Mouse (Mus musculus) hindbrain, embryonic 11.5 days (tissue): ENCODE measurements around the gene Rnf168. TPM values are rescaled to one million over a fixed set of nuclear protein-coding genes. Genes with fewer than 3 reads are reported as not detected.
A peak's percentile ranks its signal among the peaks of the same experiment; 100 is the strongest.
"Not testable (repeated sequence)": the region's sequence is repeated elsewhere in the genome, so short reads cannot be mapped to it uniquely, and the experiment has no call there.

Experiments
- ATAC-seq: fragments of 200-750 bp; cut with Nextera tagmentation; 2 replicates; pipeline ENCODE4 v1.8.0; 2017; ENCODE audit warnings: mild to moderate bottlenecking, moderate TSS enrichment, moderate library complexity; ENCODE audit not compliant: low FRiP score
- DNase-seq: peaks from one replicate; pipeline ENCODE4 v3.0.0-alpha.2; 2015; ENCODE audit warnings: low spot score
- H3K27ac ChIP-seq: fragments of 300-500 bp; sonication (generic); 2 replicates; pipeline ENCODE4 v1.5.1; 2014; ENCODE audit warnings: mild to moderate bottlenecking, low read depth, low read length
- H3K27me3 ChIP-seq: fragments of 300-500 bp; sonication (generic); 2 replicates; pipeline ENCODE4 v1.6.1; 2014; ENCODE audit warnings: mild to moderate bottlenecking, low read length, moderate library complexity, mixed read lengths; ENCODE audit not compliant: control insufficient read depth, insufficient read depth
- H3K36me3 ChIP-seq: fragments of 300-500 bp; sonication (generic); 2 replicates; pipeline ENCODE4 v1.6.1; 2014; ENCODE audit warnings: mild to moderate bottlenecking, low read length, moderate library complexity, mixed read lengths; ENCODE audit not compliant: control insufficient read depth, insufficient read depth
- H3K4me1 ChIP-seq: fragments of 300-500 bp; sonication (generic); replicated peaks from 2 replicates; pipeline ENCODE4 v1.6.1; 2014; ENCODE audit warnings: low read length, mixed read lengths; ENCODE audit not compliant: control insufficient read depth, insufficient read depth
- H3K4me2 ChIP-seq: fragments of 300-500 bp; sonication (generic); replicated peaks from 2 replicates; pipeline ENCODE4 v1.6.1; 2014; ENCODE audit warnings: mild to moderate bottlenecking, low read depth, low read length
- H3K4me3 ChIP-seq: fragments of 300-500 bp; sonication (generic); 2 replicates; pipeline ENCODE4 v1.5.1; 2014; ENCODE audit warnings: low read depth, low read length
- H3K9ac ChIP-seq: fragments of 300-500 bp; sonication (generic); 2 replicates; pipeline ENCODE4 v1.6.1; 2014; ENCODE audit warnings: low read depth, low read length
- H3K9me3 ChIP-seq: fragments of 300-500 bp; sonication (generic); 2 replicates; pipeline ENCODE4 v1.6.1; 2016; ENCODE audit warnings: low read length; ENCODE audit not compliant: control insufficient read depth
- WGBS: fragments of 180-500 bp; shearing (Covaris S2); extraction: QIAGEN DNeasy Blood & Tissue Kit; methylation state at CpG from one replicate; pipeline ENCODE4 v1.1.7; 2014; 5-methylcytosine and 5-hydroxymethylcytosine counted together
- polyA plus RNA-seq: library from polyadenylated mRNA; unstranded; fragments of >200 nt; fragmentation: Nextera tagmentation; extraction: Ambion mirVana; gene quantifications from 2 replicates; pipeline ENCODE4 v1.2.1, GENCODE M21; 2014

The Rnf168 gene
- polyA plus RNA-seq, 1 experiment from 2014 or later: 31.1 TPM

GRCm38 (mm10) chr16:32299617-32300016 lies 22.4 kb downstream of the Rnf168 start:
- ATAC-seq: not testable (repeated sequence)
- WGBS: over 99% methylated on average over 4 of the region's 4 CpGs

GRCm38 (mm10) chr16:32303046-32303445 lies 25.8 kb downstream of the Rnf168 start:
- no peak overlapping the region for H3K9ac ChIP-seq
- 38% methylated on average over 1 of the region's 1 CpGs for WGBS
- no peaks in the 10 kb centered on the region for H3K4me1 ChIP-seq
- no peaks in the 10 kb centered on the region for H3K27me3 ChIP-seq
- H3K9me3 ChIP-seq: no peaks in the 10 kb centered on the region
- no peak overlapping the region for H3K4me2 ChIP-seq
- H3K27ac ChIP-seq: no peak overlapping the region
- DNase-seq (no peak), ATAC-seq (no peak)
- no peak overlapping the region for H3K4me3 ChIP-seq
- no peaks in the 10 kb centered on the region for H3K36me3 ChIP-seq

More at GRCm38 (mm10) chr16:32299617-32300016, 22.4 kb downstream of the Rnf168 start:
- H3K27me3 ChIP-seq, H3K4me2 ChIP-seq, H3K9me3 ChIP-seq, H3K27ac ChIP-seq, H3K36me3 ChIP-seq, DNase-seq, H3K4me1 ChIP-seq, H3K4me3 ChIP-seq, H3K9ac ChIP-seq: not testable (repeated sequence)

- no peak overlapping the region for H3K9ac ChIP-seq
- ATAC-seq (no peak), DNase-seq (no peak)
- H3K9me3 ChIP-seq: no peaks in the 10 kb centered on the region
- H3K4me1 ChIP-seq: no peaks in the 10 kb centered on the region
- H3K36me3 ChIP-seq: no peaks in the 10 kb centered on the region
- H3K27ac ChIP-seq: no peak overlapping the region
- no peak overlapping the region for H3K4me3 ChIP-seq
- no peaks in the 10 kb centered on the region for H3K27me3 ChIP-seq
- WGBS: 92% methylated on average over 7 of the region's 7 CpGs
- no peak overlapping the region for H3K4me2 ChIP-seq
Measured at GRCm38 (mm10) chr16:32303886-32304285, 26.6 kb downstream of the Rnf168 start.

GRCm38 (mm10) chr16:32311970-32312369 lies 34.7 kb downstream of the Rnf168 start:
- Histone ChIP-seq H3K4me1 (no peaks in the 10 kb centered on the region), H3K27me3 (no peaks in the 10 kb centered on the region), H3K36me3 (no peaks in the 10 kb centered on the region), H3K9me3 (no peaks in the 10 kb centered on the region), H3K9ac (no peak overlapping the region), H3K4me2 (no peak overlapping the region), H3K27ac (no peak overlapping the region), H3K4me3 (no peak overlapping the region)
- DNase-seq (no peak), ATAC-seq (no peak)
- WGBS: 76% methylated on average over 4 of the region's 4 CpGs

GRCm38 (mm10) chr16:32312386-32312785 lies 35.1 kb downstream of the Rnf168 start:
- Histone ChIP-seq H3K27ac (no peak overlapping the region), H3K36me3 (no peaks in the 10 kb centered on the region), H3K4me3 (no peak overlapping the region), H3K9ac (no peak overlapping the region), H3K4me2 (no peak overlapping the region), H3K9me3 (no peaks in the 10 kb centered on the region), H3K4me1 (no peaks in the 10 kb centered on the region), H3K27me3 (no peaks in the 10 kb centered on the region)
- 44% methylated on average over 5 of the region's 5 CpGs for whole genome bisulfite sequencing
- ATAC-seq (no peak), DNase-seq (no peak)

GRCm38 (mm10) chr16:32312859-32313258 lies 35.6 kb downstream of the Rnf168 start:
- Histone ChIP-seq H3K9ac (no peak overlapping the region), H3K4me3 (no peak overlapping the region), H3K36me3 (no peaks in the 10 kb centered on the region), H3K4me2 (no peak overlapping the region), H3K27ac (peak overlapping the region; percentile 44; the same call in 1 of the 2 replicates), H3K27me3 (no peaks in the 10 kb centered on the region), H3K9me3 (no peaks in the 10 kb centered on the region), H3K4me1 (no peaks in the 10 kb centered on the region)
- DNase-seq (no peak), ATAC-seq (no peak)
- 69% methylated on average over 4 of the region's 4 CpGs for WGBS

GRCm38 (mm10) chr16:32316601-32317000 lies 39.3 kb downstream of the Rnf168 start:
- H3K9ac ChIP-seq: no peak overlapping the region
- H3K9me3 ChIP-seq: no peaks in the 10 kb centered on the region
- no peak overlapping the region for H3K4me2 ChIP-seq
- no peak overlapping the region for H3K4me3 ChIP-seq
- no peaks in the 10 kb centered on the region for H3K4me1 ChIP-seq
- no peak overlapping the region for H3K27ac ChIP-seq
- 84% methylated on average over 2 of the region's 2 CpGs for WGBS
- DNase-seq: no peak
- no peak for ATAC-seq
- no peaks in the 10 kb centered on the region for H3K36me3 ChIP-seq
- no peaks in the 10 kb centered on the region for H3K27me3 ChIP-seq

GRCm38 (mm10) chr16:32323953-32324352 lies 46.7 kb downstream of the Rnf168 start:
- Histone ChIP-seq H3K27ac (no peak overlapping the region), H3K9ac (no peak overlapping the region), H3K4me3 (no peak overlapping the region), H3K9me3 (no peaks in the 10 kb centered on the region), H3K4me2 (no peak overlapping the region), H3K27me3 (no peaks in the 10 kb centered on the region), H3K4me1 (no peaks in the 10 kb centered on the region), H3K36me3 (no peaks in the 10 kb centered on the region)
- ATAC-seq: no peak
- WGBS: 44% methylated on average over 7 of the region's 7 CpGs
- DNase-seq: no peak

- DNase-seq (peak; percentile 11), ATAC-seq (no peak)
- 64% methylated on average over 9 of the region's 9 CpGs for WGBS
- Histone ChIP-seq H3K36me3 (no peaks in the 10 kb centered on the region), H3K27me3 (no peaks in the 10 kb centered on the region), H3K27ac (no peak overlapping the region), H3K9ac (no peak overlapping the region), H3K4me2 (peak overlapping the region; percentile 25), H3K4me3 (peak overlapping the region; percentile 95; the same call in 1 of the 2 replicates), H3K9me3 (no peaks in the 10 kb centered on the region), H3K4me1 (no peaks in the 10 kb centered on the region)
Measured at GRCm38 (mm10) chr16:32330876-32331670, 53.8 kb downstream of the Rnf168 start.
